Mouse (Mus musculus) CH12.LX (cell line): ENCODE measurements around the gene Pgls. TPM values are rescaled to one million over a fixed set of nuclear protein-coding genes. Genes with fewer than 3 reads are reported as not detected.

ENCODE experiments used
- DNase-seq: peaks from one replicate; pipeline ENCODE4 v3.0.0-alpha.2; 2013; ENCODE audit errors: extremely low read depth
- H3K27ac ChIP-seq: 2 replicates; pipeline ENCODE4 v1.5.1; 2012; ENCODE audit warnings: low read depth, mild to moderate bottlenecking, control low read depth, moderate library complexity; ENCODE audit not compliant: insufficient read depth
- H3K27me3 ChIP-seq: replicated peaks from 2 replicates; pipeline ENCODE3; 2012; ENCODE audit warnings: inconsistent platforms
- H3K36me3 ChIP-seq, 2 experiments: replicated peaks in 1 of 2; 2 replicates each; pipeline versions ENCODE3 to v1.6.1; 2012; ENCODE audit warnings: inconsistent platforms in 1 of 2, low read length in 1 of 2, mild to moderate bottlenecking in 1 of 2, mixed read lengths in 1 of 2, moderate library complexity in 1 of 2; ENCODE audit not compliant: control insufficient read depth in 1 of 2, insufficient read depth in 1 of 2
- H3K4me1 ChIP-seq, 2 experiments: 2 replicates each; pipeline ENCODE4 v1.6.1; 2012; ENCODE audit warnings: inconsistent platforms in 1 of 2, moderate library complexity in 1 of 2; ENCODE audit not compliant: insufficient read depth in 2 of 2, control insufficient read depth in 1 of 2
- H3K4me2 ChIP-seq: 2 replicates; pipeline ENCODE4 v1.6.1; 2012; ENCODE audit warnings: low read depth, mild to moderate bottlenecking, control low read depth; ENCODE audit not compliant: poor library complexity, insufficient read depth, severe bottlenecking
- H3K4me3 ChIP-seq, 3 experiments: fragments of 150-350 bp in 1 of 3; sonication (generic) in 1 of 3; replicated peaks in 1 of 3; 2 replicates each; pipeline versions ENCODE3 to v1.5.1; 2011 to 2012; ENCODE audit warnings: low read depth in 2 of 3, low read length in 2 of 3, mild to moderate bottlenecking in 2 of 3, moderate library complexity in 2 of 3, control low read depth in 1 of 3, improper control_type of control experiment in 1 of 3, inconsistent platforms in 1 of 3, mixed read lengths in 1 of 3; ENCODE audit not compliant: poor library complexity in 1 of 3
- H3K79me2 ChIP-seq: replicated peaks from 2 replicates; pipeline ENCODE4 v1.6.1; 2012; ENCODE audit warnings: mild to moderate bottlenecking, moderate library complexity; ENCODE audit not compliant: control insufficient read depth, poor library complexity, insufficient read depth, severe bottlenecking; ENCODE audit errors: extremely low read depth
- H3K9ac ChIP-seq: 2 replicates; pipeline ENCODE4 v1.6.1; 2012; ENCODE audit warnings: low read depth, mild to moderate bottlenecking, control low read depth, moderate library complexity; ENCODE audit not compliant: insufficient read depth
- H3K9me3 ChIP-seq: replicated peaks from 2 replicates; pipeline ENCODE3; 2012; ENCODE audit warnings: low read length, inconsistent platforms, mixed read lengths
- BHLHE40 ChIP-seq: IDR thresholded peaks from 2 replicates; pipeline ENCODE4 v1.6.1; 2011; ENCODE audit warnings: mild to moderate bottlenecking, low read depth, low read length, improper control_type of control experiment
- CHD2 ChIP-seq: IDR thresholded peaks from 2 replicates; pipeline ENCODE4 v1.6.1; 2011; ENCODE audit warnings: low read length, improper control_type of control experiment
- CTCF ChIP-seq, 2 experiments: IDR thresholded peaks in 1 of 2; conservative IDR thresholded peaks in 1 of 2; 2 replicates each; pipeline ENCODE4 v1.5.1; 2011 to 2012; ENCODE audit warnings: low read depth in 2 of 2, low read length in 2 of 2, improper control_type of control experiment in 1 of 2, inconsistent platforms in 1 of 2, mild to moderate bottlenecking in 1 of 2, moderate library complexity in 1 of 2
- ELF1 ChIP-seq: IDR thresholded peaks from 2 replicates; pipeline ENCODE4 v1.6.1; 2014; ENCODE audit warnings: low read depth, mild to moderate bottlenecking, inconsistent platforms, low read length, improper control_type of control experiment
- GABPA ChIP-seq: IDR thresholded peaks from 2 replicates; pipeline ENCODE4 v1.6.1; 2012; ENCODE audit warnings: low read depth, low read length, improper control_type of control experiment, inconsistent platforms; ENCODE audit not compliant: insufficient replicate concordance
- HCFC1 ChIP-seq: IDR thresholded peaks from 2 replicates; pipeline ENCODE4 v1.6.1; 2012; ENCODE audit warnings: low read depth, mild to moderate bottlenecking, inconsistent platforms, low read length, improper control_type of control experiment
- IRF4 ChIP-seq: IDR thresholded peaks from 2 replicates; pipeline ENCODE4 v1.6.1; 2014; ENCODE audit warnings: low read depth, mild to moderate bottlenecking, inconsistent platforms, low read length, improper control_type of control experiment
- JUN ChIP-seq: IDR thresholded peaks from 2 replicates; pipeline ENCODE4 v1.6.1; 2011; ENCODE audit warnings: low read depth, mild to moderate bottlenecking, low read length, improper control_type of control experiment, moderate library complexity; ENCODE audit not compliant: insufficient read depth
- JUND ChIP-seq: conservative IDR thresholded peaks from 2 replicates; pipeline ENCODE4 v1.6.1; 2011; ENCODE audit warnings: low read depth, low read length, improper control_type of control experiment
- MAX ChIP-seq: IDR thresholded peaks from 2 replicates; pipeline ENCODE4 v1.6.1; 2011; ENCODE audit warnings: low read length, improper control_type of control experiment
- MAZ ChIP-seq: IDR thresholded peaks from 2 replicates; pipeline ENCODE4 v1.6.1; 2012; ENCODE audit warnings: low read depth, mild to moderate bottlenecking, inconsistent platforms, low read length, improper control_type of control experiment, moderate library complexity
- MEF2A ChIP-seq: IDR thresholded peaks from 2 replicates; pipeline ENCODE4 v1.6.1; 2014; ENCODE audit warnings: low read depth, mild to moderate bottlenecking, inconsistent platforms, low read length, improper control_type of control experiment, borderline replicate concordance
- MXI1 ChIP-seq: IDR thresholded peaks from 2 replicates; pipeline ENCODE4 v1.6.1; 2011; ENCODE audit warnings: mild to moderate bottlenecking, low read depth, low read length, improper control_type of control experiment
- MYC ChIP-seq: IDR thresholded peaks from 2 replicates; pipeline ENCODE4 v1.6.1; 2011; ENCODE audit warnings: low read depth, mild to moderate bottlenecking, improper control_type of control experiment, low read length
- NELFE ChIP-seq: IDR thresholded peaks from 2 replicates; pipeline ENCODE4 v1.6.1; 2011; ENCODE audit warnings: low read depth, low read length, improper control_type of control experiment
- NRF1 ChIP-seq: IDR thresholded peaks from 2 replicates; pipeline ENCODE4 v1.6.1; 2014; ENCODE audit warnings: low read depth, mild to moderate bottlenecking, inconsistent platforms, low read length, improper control_type of control experiment, moderate library complexity
- POLR2A ChIP-seq: IDR thresholded peaks from 2 replicates; pipeline ENCODE4 v1.6.1; 2011; ENCODE audit warnings: low read depth, mild to moderate bottlenecking, improper control_type of control experiment, low read length
- RAD21 ChIP-seq: IDR thresholded peaks from 2 replicates; pipeline ENCODE4 v1.6.1; 2011; ENCODE audit warnings: low read depth, mild to moderate bottlenecking, low read length, improper control_type of control experiment, moderate library complexity
- SIN3A ChIP-seq: IDR thresholded peaks from 2 replicates; pipeline ENCODE4 v1.6.1; 2012; ENCODE audit warnings: low read length, improper control_type of control experiment, inconsistent platforms
- SMC3 ChIP-seq: IDR thresholded peaks from 2 replicates; pipeline ENCODE4 v1.6.1; 2011; ENCODE audit warnings: low read depth, low read length, improper control_type of control experiment
- TCF12 ChIP-seq: IDR thresholded peaks from 2 replicates; pipeline ENCODE4 v1.6.1; 2014; ENCODE audit warnings: low read depth, mild to moderate bottlenecking, inconsistent platforms, low read length, improper control_type of control experiment
- USF1 ChIP-seq: IDR thresholded peaks from 2 replicates; pipeline ENCODE4 v1.6.1; 2014; ENCODE audit warnings: low read depth, mild to moderate bottlenecking, inconsistent platforms, low read length, improper control_type of control experiment
- ZC3H11A ChIP-seq: IDR thresholded peaks from 2 replicates; pipeline ENCODE4 v1.6.1; 2012; ENCODE audit warnings: low read depth, mild to moderate bottlenecking, inconsistent platforms, low read length, improper control_type of control experiment
- ZNF384 ChIP-seq: IDR thresholded peaks from 2 replicates; pipeline ENCODE4 v1.6.1; 2012; ENCODE audit warnings: low read depth, low read length, improper control_type of control experiment, inconsistent platforms
- dilution Hi-C: fragments of 300-500 bp; cut with MboI; formaldehyde crosslinking; loops from 2 replicates; pipeline ENCODE4 v1.14.3; 2020; ENCODE audit warnings: low sequenced_read_pairs; ENCODE audit not compliant: extremely low pct_unique_long_range_greater_than_20kb, extremely low pct_ligation_motif_present
- in situ Hi-C: fragments of 300-500 bp; cut with MboI; formaldehyde crosslinking; loops from 3 replicates; pipeline ENCODE4 v1.14.3; 2019; ENCODE audit warnings: low sequenced_read_pairs, low pct_ligation_motif_present, low pct_unique_long_range_greater_than_20kb, mixed read lengths
- polyA plus RNA-seq: library from polyadenylated mRNA; unstranded; fragments of >175 nt; gene quantifications from 2 replicates; pipeline ENCODE4 v1.2.1, GENCODE M21; 2012; ENCODE audit warnings: low read depth; ENCODE audit not compliant: insufficient read length
- total RNA-seq, 2 experiments: library from RNA; depleted of rRNA; stranded (reverse); fragments of 300-350 nt in 1 of 2; fragments of >200 nt in 1 of 2; gene quantifications; 2 replicates each; pipeline ENCODE4 v1.2.3; 2012 to 2014

The Pgls gene
- total and polyA plus RNA-seq, 3 experiments, result 74.9 to 215 (median 118) TPM

- Histone ChIP-seq H3K79me2 (no peaks in the 10 kb centered on the region), H3K4me3 (no peak overlapping the region)
- dilution Hi-C loops, result no loop called here
Measured at GRCm38 (mm10) chr8:71631897-71632296, 39.9 kb downstream of the Pgls start.

GRCm38 (mm10) chr8:71633164-71633563 is 41.2 kb downstream of the Pgls start:
- Histone ChIP-seq H3K27me3 (no peaks in the 10 kb centered on the region), H3K36me3 (peaks cover 6 to 23% of the 10 kb centered on the region in 2 experiments), H3K27ac (no peak overlapping the region), H3K79me2 (no peaks in the 10 kb centered on the region), H3K9ac (peak overlapping the region; percentile 17; the same call in 1 of the 2 replicates), H3K4me1 (peaks cover 30 to 82% of the 10 kb centered on the region in 2 experiments), H3K4me3 (peak overlapping the region in 2 of 3 experiments; percentile 53 to 58), H3K4me2 (peak overlapping the region; percentile 88), H3K9me3 (peaks cover 13% of the 10 kb centered on the region)
- DNase-seq, result peak; percentile 73
- peak; percentile 54 for TF ChIP-seq BHLHE40
- no peak for TF ChIP-seq GABPA
- TF ChIP-seq JUN, result no peak
- peak; percentile 42; the same call in 1 of the 2 replicates for TF ChIP-seq IRF4
- peak; percentile 83 for TF ChIP-seq MAX
- no peak for TF ChIP-seq MYC
- TF ChIP-seq ZNF384, result no peak
- no peak for TF ChIP-seq POLR2A
- peak; percentile 46; the same call in 1 of the 2 replicates for TF ChIP-seq NELFE
- peak; percentile 90 for TF ChIP-seq CHD2
- TF ChIP-seq ELF1, result peak; percentile 48; the same call in 1 of the 2 replicates
- peak; percentile 94 for TF ChIP-seq SMC3
- peak; percentile 73 for TF ChIP-seq MEF2A
- peak; percentile 58 for TF ChIP-seq TCF12
- TF ChIP-seq MAZ, result peak; percentile 92
- TF ChIP-seq SIN3A, result peak; percentile 72; the same call in 1 of the 2 replicates
- TF ChIP-seq JUND, result no peak
- TF ChIP-seq CTCF (conservative IDR thresholded peaks at IDR 0.05 in 1 of 2, IDR thresholded peaks at IDR 0.05 in 1 of 2; ENCODE audit: low read depth in 2 of 2, low read length in 2 of 2), result peak; percentile 8 to 96; a peak in 2 of 4 replicates
- peak; percentile 48 for TF ChIP-seq NRF1
- TF ChIP-seq ZC3H11A, result peak; percentile 73
- TF ChIP-seq RAD21, result peak; percentile 97
- peak; percentile 32; the same call in 1 of the 2 replicates for TF ChIP-seq HCFC1
- TF ChIP-seq MXI1, result peak; percentile 76
- in situ Hi-C loops (loop anchor here (5.0 kb wide), 1 partner anchor 71 kb away; no protein-coding TSS in a partner anchor), dilution Hi-C loops (no loop called here)

More at GRCm38 (mm10) chr8:71631897-71632296, 39.9 kb downstream of the Pgls start:
- peaks cover 29 to 82% of the 10 kb centered on the region in 2 experiments for H3K4me1 ChIP-seq
- H3K27me3 ChIP-seq, result no peaks in the 10 kb centered on the region
- no peak overlapping the region for H3K9ac ChIP-seq
- in situ Hi-C loops, result loop anchor here (5.0 kb wide), 1 partner anchor 70 kb away; no protein-coding TSS in a partner anchor
- peaks cover 13% of the 10 kb centered on the region for H3K9me3 ChIP-seq
- no peak overlapping the region for H3K4me2 ChIP-seq
- TF ChIP-seq MEF2A (no peak), USF1 (0 out of 2 replicates have a peak, but pooled peaks have one; percentile 14)
- no peak overlapping the region for H3K27ac ChIP-seq
- DNase-seq, result no peak
- peaks cover 6 to 23% of the 10 kb centered on the region in 2 experiments for H3K36me3 ChIP-seq
